Mouse (Mus musculus) embryonic fibroblast, embryonic 13.5 days (primary cell): ENCODE measurements at regions not wholly inside any gene's neighbourhood (a gene's known extent, or its start where the extent isn't known, plus 50 kb on each side); places are given as distances from the start of the nearest gene placed in this dataset.

Experiments
- CTCF ChIP-seq: IDR thresholded peaks from 2 replicates; pipeline ENCODE4 v1.5.1; 2011; ENCODE audit warnings: mild to moderate bottlenecking, control low read depth, low read length, moderate library complexity, borderline replicate concordance; ENCODE audit not compliant: insufficient read depth
- POLR2A ChIP-seq: IDR thresholded peaks from 2 replicates; pipeline ENCODE4 v1.6.1; 2011; ENCODE audit warnings: low read depth, mild to moderate bottlenecking, control low read depth, low read length, moderate library complexity

- no peak for TF ChIP-seq CTCF
- TF ChIP-seq POLR2A, result no peak
These were observed 459.9 kb upstream of the Tle4 start for GRCm38 (mm10) chr19:15057801-15058200.
